Mouse (Mus musculus) testis, adult 2 months (tissue): Measurements from ENCODE around the gene Rab30.

Source experiments
- CTCF ChIP-seq: fragments of 200-500 bp; IDR thresholded peaks from 2 replicates; pipeline ENCODE4 v1.5.1; 2012; ENCODE audit warnings: low read depth, mild to moderate bottlenecking, inconsistent platforms, low read length, moderate library complexity; ENCODE audit not compliant: control insufficient read depth, insufficient read depth, insufficient replicate concordance
- POLR2A ChIP-seq: fragments of 200-500 bp; IDR thresholded peaks from 2 replicates; pipeline ENCODE4 v1.6.1; 2012; ENCODE audit warnings: low read depth, mild to moderate bottlenecking, inconsistent platforms, low read length, moderate library complexity; ENCODE audit not compliant: control insufficient read depth

DNA sequence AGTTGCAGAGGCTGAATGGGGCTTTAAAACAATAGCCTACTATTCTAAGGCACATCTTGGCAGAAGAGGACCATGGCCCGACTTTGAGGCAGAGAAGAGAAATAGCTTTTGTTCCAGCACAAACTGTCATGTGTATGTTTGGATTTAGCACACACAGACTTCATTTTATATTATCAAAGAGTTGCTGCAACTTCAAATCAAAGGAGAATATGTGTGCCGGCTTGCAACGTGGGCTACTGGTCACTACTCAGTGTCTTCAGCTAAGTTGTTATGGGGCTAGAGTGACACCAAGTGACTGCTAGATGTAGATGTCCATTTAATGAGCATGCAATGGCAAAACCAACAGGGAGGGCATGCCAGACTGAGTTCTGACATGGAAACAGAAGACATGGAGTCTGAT is 86.6 kb downstream of the Rab30 start:
- no peak for TF ChIP-seq POLR2A
- TF ChIP-seq CTCF: no peak
